Mouse (Mus musculus) lung, postnatal 0 days (tissue): Measurements from ENCODE around the gene Klhdc3. TPM values are rescaled to one million over a fixed set of nuclear protein-coding genes. Genes with fewer than 3 reads are reported as not detected.
A peak's percentile ranks its signal among the peaks of the same experiment; 100 is the strongest.

Experiments used
- ATAC-seq: fragments of 200-750 bp; cut with Nextera tagmentation; 2 replicates; pipeline ENCODE4 v1.8.0; 2017; ENCODE audit warnings: moderate library complexity
- DNase-seq: peaks from one replicate; pipeline ENCODE4 v3.0.0-alpha.2; 2016; ENCODE audit warnings: low spot score
- H3K27ac ChIP-seq: fragments of 300-500 bp; sonication (generic); 2 replicates; pipeline ENCODE4 v1.5.1; 2014; ENCODE audit warnings: antibody characterized with exemption, mild to moderate bottlenecking, low read length, mixed read lengths
- H3K27me3 ChIP-seq: fragments of 300-500 bp; sonication (generic); replicated peaks from 2 replicates; pipeline ENCODE4 v1.6.1; 2014; ENCODE audit warnings: low read length, mixed read lengths; ENCODE audit not compliant: insufficient read depth
- H3K36me3 ChIP-seq: fragments of 300-500 bp; sonication (generic); 2 replicates; pipeline ENCODE4 v1.6.1; 2014; ENCODE audit warnings: low read length, mixed read lengths; ENCODE audit not compliant: insufficient read depth
- H3K4me1 ChIP-seq: fragments of 300-500 bp; sonication (generic); 2 replicates; pipeline ENCODE4 v1.6.1; 2014; ENCODE audit warnings: antibody characterized with exemption, low read depth, low read length, mixed read lengths; ENCODE audit not compliant: insufficient read depth
- H3K4me2 ChIP-seq: fragments of 300-500 bp; sonication (generic); replicated peaks from 2 replicates; pipeline ENCODE4 v1.6.1; 2014; ENCODE audit warnings: low read depth, mild to moderate bottlenecking, low read length, moderate library complexity, mixed read lengths
- H3K4me3 ChIP-seq: fragments of 300-500 bp; sonication (generic); 2 replicates; pipeline ENCODE4 v1.5.1; 2014; ENCODE audit warnings: low read depth, low read length
- H3K9ac ChIP-seq: fragments of 300-500 bp; sonication (generic); replicated peaks from 2 replicates; pipeline ENCODE4 v1.6.1; 2014; ENCODE audit warnings: low read depth, mild to moderate bottlenecking
- H3K9me3 ChIP-seq: fragments of 300-500 bp; sonication (generic); 2 replicates; pipeline ENCODE4 v1.6.1; 2016; ENCODE audit warnings: low read length, mixed read lengths
- CTCF ChIP-seq: IDR thresholded peaks from 2 replicates; pipeline ENCODE4 v1.5.1; 2016; ENCODE audit warnings: antibody characterized with exemption, mild to moderate bottlenecking
- EP300 ChIP-seq: IDR thresholded peaks from 2 replicates; pipeline ENCODE4 v1.6.1; 2016; ENCODE audit warnings: antibody characterized with exemption, mild to moderate bottlenecking, control low read depth
- WGBS: fragments of 180-500 bp; shearing (Covaris S2); extraction: QIAGEN DNeasy Blood & Tissue Kit; methylation state at CpG from one replicate; pipeline ENCODE4 v1.1.7; 2014; 5-methylcytosine and 5-hydroxymethylcytosine counted together
- polyA plus RNA-seq: library from polyadenylated mRNA; unstranded; fragments of >200 nt; fragmentation: Nextera tagmentation; extraction: Ambion mirVana; gene quantifications from 2 replicates; pipeline ENCODE4 v1.2.1, GENCODE M21; 2015

The Klhdc3 gene
- polyA plus RNA-seq, 1 experiment from 2014 or later, result 111 TPM

DNA sequence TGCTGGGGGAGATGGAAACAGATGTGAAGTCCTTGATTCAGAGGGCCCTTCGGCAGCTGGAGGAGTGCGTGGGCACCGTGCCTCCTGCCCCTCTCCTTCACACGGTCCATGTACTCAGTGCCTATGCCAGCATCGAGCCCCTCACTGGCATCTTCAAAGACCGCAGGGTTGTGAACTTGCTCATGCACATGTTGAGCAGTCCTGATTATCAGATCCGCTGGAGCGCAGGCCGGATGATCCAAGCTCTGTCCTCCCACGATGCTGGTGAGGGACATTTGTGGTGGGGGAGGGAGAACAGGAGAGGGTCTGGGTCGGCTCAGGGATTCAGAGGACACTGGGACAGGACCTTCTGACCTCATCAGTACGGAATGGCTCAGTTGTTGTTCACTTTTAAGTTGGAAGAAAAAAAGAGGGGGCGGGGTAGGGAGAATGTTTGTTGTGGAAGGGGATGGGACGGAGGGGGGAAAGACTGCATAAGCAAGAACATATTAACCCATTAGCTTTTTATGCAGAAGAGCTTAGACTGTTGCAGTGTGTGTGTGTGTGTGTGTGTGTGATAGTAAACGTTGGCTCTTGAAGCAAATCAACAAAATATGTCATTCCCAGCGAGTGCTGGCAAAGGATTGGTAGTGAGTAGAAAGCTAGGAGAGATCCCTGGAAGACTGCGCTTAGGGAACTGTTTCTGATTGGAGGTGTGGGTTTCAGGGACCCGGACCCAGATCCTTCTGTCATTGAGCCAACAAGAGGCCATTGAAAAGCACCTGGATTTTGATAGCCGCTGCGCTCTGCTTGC is 28.8 kb downstream of the Klhdc3 start:
- WGBS, result 59% methylated on average over 20 of the region's 20 CpGs
- no peak for ATAC-seq
- Histone ChIP-seq H3K36me3 (peaks cover 13% of the 10 kb centered on the region; the same call in 1 of the 2 replicates), H3K4me1 (peaks cover 18% of the 10 kb centered on the region; the same call in 1 of the 2 replicates), H3K27ac (peak overlapping the region; percentile 94; the same call in 1 of the 2 replicates), H3K9ac (peak overlapping the region; percentile 78; the same call in 1 of the 2 replicates), H3K9me3 (no peaks in the 10 kb centered on the region), H3K4me3 (peak overlapping the region; percentile 67; the same call in 1 of the 2 replicates), H3K27me3 (no peaks in the 10 kb centered on the region), H3K4me2 (peak overlapping the region; percentile 92)
- peak; percentile 27 for DNase-seq
- no peak for TF ChIP-seq CTCF
- no peak for TF ChIP-seq EP300

GRCm38 (mm10) chr17:46651292-46651691 is 29.4 kb downstream of the Klhdc3 start:
- H3K9me3 ChIP-seq, result no peaks in the 10 kb centered on the region

GRCm38 (mm10) chr17:46650232-46651031 is 30.3 kb downstream of the Klhdc3 start, which contains the start of gene Cul7:
Gene Cul7 (plus strand): TSS chr17:46650337.
- Histone ChIP-seq H3K4me3 (peak within 1 kb of the TSS; percentile 67), H3K27ac (peak within 1 kb of the TSS; percentile 94), H3K9ac (peak within 1 kb of the TSS; percentile 78), H3K36me3 (0 out of 2 replicates have a peak, but pooled peaks cover 3% of the 10 kb centered on the region), H3K4me1 (peaks cover 23% of the 10 kb centered on the region), H3K27me3 (no peaks in the 10 kb centered on the region), H3K9me3 (no peaks in the 10 kb centered on the region), H3K4me2 (peak within 1 kb of the TSS; percentile 92)
- peak; percentile 80 for TF ChIP-seq EP300
- TF ChIP-seq CTCF, result peak; percentile 22
- ATAC-seq (peak; percentile 90), DNase-seq (peak; percentile 99)
- under 1% methylated on average over 55 of the region's 58 CpGs for WGBS

More at GRCm38 (mm10) chr17:46651292-46651691, 29.4 kb downstream of the Klhdc3 start:
- Histone ChIP-seq H3K9ac (peak overlapping the region; percentile 78), H3K4me3 (peak overlapping the region; percentile 67), H3K4me1 (peaks cover 23% of the 10 kb centered on the region), H3K27ac (peak overlapping the region; percentile 94), H3K27me3 (no peaks in the 10 kb centered on the region), H3K4me2 (peak overlapping the region; percentile 92), H3K36me3 (peaks cover 11% of the 10 kb centered on the region; the same call in 1 of the 2 replicates)
- ATAC-seq, result no peak
- WGBS, result 61% methylated on average over 17 of the region's 17 CpGs
- TF ChIP-seq EP300 (no peak), CTCF (no peak)
- no peak for DNase-seq

- no peak for DNase-seq
- no peaks in the 10 kb centered on the region for H3K9me3 ChIP-seq
- no peak for TF ChIP-seq EP300
- no peak for TF ChIP-seq CTCF
Measured at GRCm38 (mm10) chr17:46649811-46650210, 30.9 kb downstream of the Klhdc3 start.

DNA sequence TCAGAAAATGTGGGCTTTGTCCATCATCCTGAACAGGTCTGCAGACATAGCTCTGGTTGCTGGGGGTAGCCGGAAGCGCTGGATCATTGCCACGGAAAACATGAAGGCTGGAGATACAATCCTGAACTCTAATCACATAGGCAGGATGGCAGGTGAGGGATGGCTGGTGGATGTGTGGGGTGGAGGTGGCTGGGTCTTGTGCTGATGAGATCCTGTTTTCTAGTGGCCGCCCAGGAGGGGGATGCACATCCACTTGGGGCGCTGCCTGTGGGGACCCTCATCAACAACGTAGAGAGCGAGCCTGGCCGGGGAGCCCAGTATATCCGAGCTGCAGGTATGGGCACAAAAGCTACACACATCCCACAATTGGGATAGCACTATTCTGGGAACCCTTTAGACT is 32.3 kb downstream of the Klhdc3 start:
- H3K27ac ChIP-seq, result no peak overlapping the region
- no peak overlapping the region for H3K4me2 ChIP-seq
- 79% methylated on average over 9 of the region's 9 CpGs for WGBS
- H3K4me3 ChIP-seq, result no peak overlapping the region
- ATAC-seq, result no peak
- H3K9ac ChIP-seq, result no peak overlapping the region
- TF ChIP-seq CTCF, result no peak
- no peak for TF ChIP-seq EP300
- H3K9me3 ChIP-seq, result no peaks in the 10 kb centered on the region
- H3K27me3 ChIP-seq, result no peaks in the 10 kb centered on the region
- DNase-seq, result no peak
- H3K4me1 ChIP-seq, result peaks cover 32% of the 10 kb centered on the region
- H3K36me3 ChIP-seq, result no peaks in the 10 kb centered on the region

More at GRCm38 (mm10) chr17:46649811-46650210, 30.9 kb downstream of the Klhdc3 start:
- Histone ChIP-seq H3K4me1 (peaks cover 24% of the 10 kb centered on the region), H3K27ac (peak overlapping the region; percentile 94), H3K9ac (0 out of 2 replicates have a peak overlapping the region, but pooled peaks have one; percentile 8), H3K4me2 (peak overlapping the region; percentile 92), H3K36me3 (0 out of 2 replicates have a peak, but pooled peaks cover 3% of the 10 kb centered on the region), H3K4me3 (peak overlapping the region; percentile 67), H3K27me3 (no peaks in the 10 kb centered on the region)
- WGBS, result 21% methylated on average over 15 of the region's 15 CpGs
- ATAC-seq, result no peak

- DNase-seq, result no peak
- Histone ChIP-seq H3K4me3 (no peak overlapping the region), H3K27ac (no peak overlapping the region), H3K27me3 (no peaks in the 10 kb centered on the region), H3K9me3 (no peaks in the 10 kb centered on the region), H3K4me2 (no peak overlapping the region), H3K9ac (no peak overlapping the region), H3K4me1 (peaks cover 32% of the 10 kb centered on the region), H3K36me3 (0 out of 2 replicates have a peak, but pooled peaks cover 1% of the 10 kb centered on the region)
- 85% methylated on average over 7 of the region's 7 CpGs for WGBS
- TF ChIP-seq CTCF, result no peak
- TF ChIP-seq EP300, result no peak
- no peak for ATAC-seq
Measured at GRCm38 (mm10) chr17:46647279-46647678, 33.4 kb downstream of the Klhdc3 start.
